Mouse (Mus musculus) lung, postnatal 0 days (tissue): ENCODE measurements around the gene Rabepk.
"Not testable (repeated sequence)": the region's sequence is repeated elsewhere in the genome, so short reads cannot be mapped to it uniquely, and the experiment has no call there.

Source experiments
- CTCF ChIP-seq: IDR thresholded peaks from 2 replicates; pipeline ENCODE4 v1.5.1; 2016; ENCODE audit warnings: antibody characterized with exemption, mild to moderate bottlenecking
- EP300 ChIP-seq: IDR thresholded peaks from 2 replicates; pipeline ENCODE4 v1.6.1; 2016; ENCODE audit warnings: antibody characterized with exemption, mild to moderate bottlenecking, control low read depth

DNA sequence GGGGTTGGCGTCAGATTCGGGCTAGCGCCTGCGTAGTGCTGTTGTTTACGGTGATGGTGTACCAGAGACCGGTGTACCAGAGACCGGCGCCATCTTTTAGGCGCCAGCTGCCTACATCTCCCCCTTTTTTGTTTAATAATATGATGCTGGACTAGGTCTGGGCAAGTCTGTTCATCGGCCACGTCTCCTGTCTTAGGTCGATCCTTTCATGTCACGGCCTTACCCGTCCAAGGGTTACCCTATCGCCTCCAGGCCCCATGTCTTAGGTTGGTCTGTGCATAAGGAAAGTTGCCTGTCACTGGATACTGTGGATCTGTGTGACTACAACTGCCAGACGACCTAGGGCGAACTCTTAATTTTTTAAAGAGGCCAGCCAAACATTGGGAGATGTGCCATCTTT is 30.4 kb upstream of the Rabepk start:
- not testable (repeated sequence) for TF ChIP-seq CTCF, EP300
